Mouse (Mus musculus) G1E (cell line): ENCODE measurements around the gene Zic1. TPM values are rescaled to one million over a fixed set of nuclear protein-coding genes. Genes with fewer than 3 reads are reported as not detected.

ENCODE experiments used
- ATAC-seq: 2 replicates; pipeline ENCODE4 v1.8.0; 2016; ENCODE audit warnings: mild to moderate bottlenecking; ENCODE audit not compliant: insufficient number of reproducible peaks, poor library complexity, low FRiP score, severe bottlenecking; ENCODE audit errors: extremely low read depth
- DNase-seq: peaks from one replicate; pipeline ENCODE4 v3.0.0; 2012; ENCODE audit warnings: low spot score
- H3K27me3 ChIP-seq: 2 replicates; pipeline ENCODE4 v1.6.1; 2012; ENCODE audit warnings: mild to moderate bottlenecking, low read length, inconsistent platforms; ENCODE audit not compliant: insufficient read depth
- H3K36me3 ChIP-seq: replicated peaks from 2 replicates; pipeline ENCODE3; 2012; ENCODE audit warnings: mild to moderate bottlenecking, inconsistent platforms
- H3K4me1 ChIP-seq: 2 replicates; pipeline ENCODE4 v1.6.1; 2012; ENCODE audit warnings: low read depth, low read length, inconsistent platforms, mixed read lengths; ENCODE audit not compliant: insufficient read depth
- H3K4me3 ChIP-seq: 2 replicates; pipeline ENCODE4 v1.5.1; 2012; ENCODE audit warnings: low read depth, mild to moderate bottlenecking, inconsistent platforms, low read length, moderate library complexity, mixed read lengths
- H3K9me3 ChIP-seq: replicated peaks from 2 replicates; pipeline ENCODE4 v1.6.1; 2012; ENCODE audit warnings: inconsistent platforms
- CTCF ChIP-seq: IDR thresholded peaks from 2 replicates; pipeline ENCODE4 v1.5.1; 2012; ENCODE audit warnings: low read depth, low read length, inconsistent platforms, mixed read lengths
- GATA1 ChIP-seq: IDR thresholded peaks from 2 replicates; pipeline ENCODE4 v1.6.1; 2012; ENCODE audit warnings: borderline replicate concordance, low read length, inconsistent platforms, mixed read lengths
- GATA2 ChIP-seq: IDR thresholded peaks from 2 replicates; pipeline ENCODE4 v1.6.1; 2012; ENCODE audit warnings: low read depth, low read length, inconsistent platforms, borderline replicate concordance
- POLR2AphosphoS5 ChIP-seq: IDR thresholded peaks from 2 replicates; pipeline ENCODE4 v1.6.1; 2012; ENCODE audit warnings: low read depth, low read length, inconsistent platforms; ENCODE audit not compliant: insufficient replicate concordance
- TAL1 ChIP-seq: conservative IDR thresholded peaks from 2 replicates; pipeline ENCODE4 v1.6.1; 2012; ENCODE audit warnings: low read depth, low read length, inconsistent platforms, mixed read lengths
- polyA plus RNA-seq: library from polyadenylated mRNA; stranded (reverse); fragments of >175 nt; gene quantifications from 2 replicates; pipeline ENCODE4 v1.2.3, GENCODE M21; 2012
- total RNA-seq, 2 experiments: library from RNA; stranded (forward) in 1 of 2; stranded (reverse) in 1 of 2; fragments of 200-1000 nt in 1 of 2; fragments of >200 nt in 1 of 2; fragmentation: Nextera tagmentation in 1 of 2; gene quantifications; 2 replicates each; pipeline ENCODE4 v1.2.3; 2014 to 2017

Zic1 gene
- total and polyA plus RNA-seq, 3 experiments = 0.05 TPM; not detected in 2

GRCm38 (mm10) chr9:91377873-91378150 is 12.2 kb upstream of the Zic1 start:
- Histone ChIP-seq H3K9me3 (peaks cover 50% of the 10 kb centered on the region), H3K27me3 (no peaks in the 10 kb centered on the region), H3K36me3 (no peaks in the 10 kb centered on the region), H3K4me3 (no peak overlapping the region), H3K4me1 (no peaks in the 10 kb centered on the region)
- DNase-seq = no peak
- ATAC-seq = no peak
- TF ChIP-seq GATA2 (no peak), TAL1 (no peak), POLR2AphosphoS5 (no peak)

- peaks cover 44% of the 10 kb centered on the region for H3K9me3 ChIP-seq
- no peaks in the 10 kb centered on the region for H3K27me3 ChIP-seq
- H3K4me1 ChIP-seq = no peaks in the 10 kb centered on the region
- no peak overlapping the region for H3K4me3 ChIP-seq
- no peak for DNase-seq
- TF ChIP-seq GATA2 = no peak
- TF ChIP-seq TAL1 = no peak
- TF ChIP-seq GATA1 = no peak
- no peak for TF ChIP-seq POLR2AphosphoS5
- no peak for TF ChIP-seq CTCF
- ATAC-seq = no peak
- no peaks in the 10 kb centered on the region for H3K36me3 ChIP-seq
These were observed 11.6 kb upstream of the Zic1 start for GRCm38 (mm10) chr9:91377036-91377872.

GRCm38 (mm10) chr9:91374665-91375064 is 9.1 kb upstream of the Zic1 start:
- Histone ChIP-seq H3K9me3 (peaks cover 43% of the 10 kb centered on the region), H3K27me3 (no peaks in the 10 kb centered on the region), H3K36me3 (no peaks in the 10 kb centered on the region), H3K4me1 (no peaks in the 10 kb centered on the region), H3K4me3 (no peak overlapping the region)
- no peak for DNase-seq
- no peak for ATAC-seq
- TF ChIP-seq CTCF = no peak
- no peak for TF ChIP-seq TAL1
- no peak for TF ChIP-seq GATA1
- TF ChIP-seq POLR2AphosphoS5 = no peak
- TF ChIP-seq GATA2 = no peak

GRCm38 (mm10) chr9:91373811-91374575 is 8.4 kb upstream of the Zic1 start:
- Histone ChIP-seq H3K9me3 (peaks cover 46% of the 10 kb centered on the region), H3K4me3 (no peak overlapping the region)
- TF ChIP-seq POLR2AphosphoS5 (no peak), TAL1 (no peak), GATA2 (no peak), GATA1 (no peak), CTCF (no peak)

DNA sequence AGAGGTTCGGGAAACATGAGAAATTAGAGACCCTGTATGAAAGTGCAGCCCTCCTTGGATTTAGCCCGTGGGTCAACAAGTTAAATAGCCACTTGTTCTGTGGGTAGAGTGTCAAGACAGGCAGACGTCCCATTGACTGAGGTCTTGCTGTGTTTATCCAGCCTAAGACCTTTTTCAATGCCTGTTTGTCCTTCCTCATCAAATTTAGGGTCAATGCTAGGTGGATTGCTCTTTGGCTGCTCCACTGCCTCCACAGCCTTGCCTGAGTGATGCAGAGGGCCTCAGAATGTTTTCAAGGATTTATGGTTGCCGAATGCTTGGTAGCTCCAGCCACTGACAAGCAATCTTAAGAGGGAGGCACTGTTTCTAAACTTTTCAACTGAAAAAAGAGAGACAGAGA is 6.0 kb upstream of the Zic1 start:
- DNase-seq (no peak), ATAC-seq (no peak)
- Histone ChIP-seq H3K4me1 (no peaks in the 10 kb centered on the region), H3K9me3 (peaks cover 37% of the 10 kb centered on the region), H3K36me3 (no peaks in the 10 kb centered on the region), H3K4me3 (no peak overlapping the region), H3K27me3 (no peaks in the 10 kb centered on the region)
- TF ChIP-seq GATA2 = no peak
- no peak for TF ChIP-seq CTCF
- no peak for TF ChIP-seq TAL1
- no peak for TF ChIP-seq GATA1
- TF ChIP-seq POLR2AphosphoS5 = no peak

More at GRCm38 (mm10) chr9:91373811-91374575, 8.4 kb upstream of the Zic1 start:
- no peak for DNase-seq
- no peaks in the 10 kb centered on the region for H3K27me3 ChIP-seq
- ATAC-seq = no peak
- H3K4me1 ChIP-seq = no peaks in the 10 kb centered on the region
- no peaks in the 10 kb centered on the region for H3K36me3 ChIP-seq

- TF ChIP-seq TAL1 (no peak), POLR2AphosphoS5 (no peak), CTCF (no peak), GATA2 (no peak), GATA1 (no peak)
- no peak for DNase-seq
- Histone ChIP-seq H3K36me3 (no peaks in the 10 kb centered on the region), H3K4me3 (no peak overlapping the region), H3K4me1 (no peaks in the 10 kb centered on the region), H3K27me3 (no peaks in the 10 kb centered on the region), H3K9me3 (peaks cover 38% of the 10 kb centered on the region)
- ATAC-seq = no peak
These were observed 5.4 kb upstream of the Zic1 start for GRCm38 (mm10) chr9:91371011-91371410.
